In genomic region chr2:28752388-28752787, GRCm38 (mm10) we compare ENCODE assay signal across 14 mouse cellular contexts. TPM values are rescaled to one million over a fixed set of nuclear protein-coding genes. Genes with fewer than 3 reads are reported as not detected.
A peak's percentile ranks its signal among the peaks of the same experiment; 100 is the strongest.
DNase-seq lines count a peak whose midpoint lies in the region; ATAC-seq and TF ChIP-seq lines count a peak whose summit lies in the region.
"Had no signal": no experiment of that assay in that cellular context is flagged by ENCODE, and none has a peak within 500 bp of the region (broad histone marks: within the 10 kb centered on the region; RNA-seq: fewer than 3 reads in every experiment).

No protein-coding gene starts in this region.

- CTCF ChIA-PET in Patski (lab: Charles Lee) = no interaction called here

- no peak overlapping the region for H3K4me3 ChIP-seq in forebrain, embryonic 14.5 days (ENCODE audit: low read depth, low read length)
- H3K4me3 ChIP-seq in forebrain, embryonic 16.5 days (replicated peaks; ENCODE audit: low read length) = no peak overlapping the region
- no peak overlapping the region for H3K4me3 ChIP-seq in limb, embryonic 14.5 days (replicated peaks; ENCODE audit: low read length)

- ATAC-seq in forebrain, embryonic 14.5 days = no peak
- no peak for ATAC-seq in forebrain, embryonic 16.5 days
- ATAC-seq in Patski = no peak
- ATAC-seq in limb, embryonic 14.5 days (ENCODE audit: low FRiP score, low read depth) = peak; percentile 58; the same call in 1 of the 2 replicates
- no peak for ATAC-seq in erythroblast, adult 5-6 weeks (replicated peaks; ENCODE audit: low FRiP score, poor library complexity, severe bottlenecking)
- no peak for ATAC-seq in monocyte, adult 5-6 weeks (replicated peaks; ENCODE audit: insufficient number of reproducible peaks, low FRiP score, low TSS enrichment, poor library complexity, severe bottlenecking)

- POLR2A ChIA-PET in Patski (lab: Charles Lee) = no interaction called here

- in situ Hi-C loops in Patski (cut with MboI; ENCODE audit: low pct_unique_long_range_greater_than_20kb) = loop anchor here (5.0 kb wide), 1 partner anchor 295 kb away; no protein-coding TSS in a partner anchor

- H3K9ac ChIP-seq in forebrain, embryonic 14.5 days (ENCODE audit: low read length) = no peak overlapping the region
- H3K9ac ChIP-seq in forebrain, embryonic 16.5 days (replicated peaks; ENCODE audit: low read depth, low read length) = no peak overlapping the region
- H3K9ac ChIP-seq in limb, embryonic 14.5 days (ENCODE audit: low read depth, low read length, severe bottlenecking) = 0 out of 2 replicates have a peak overlapping the region, but pooled peaks have one; percentile 3
- H3K9ac ChIP-seq: liver, embryonic 13.5 days had no signal

- H3K36me3 ChIP-seq in forebrain, embryonic 14.5 days (ENCODE audit: control insufficient read depth, insufficient read depth, low read length) = no peaks in the 10 kb centered on the region
- no peaks in the 10 kb centered on the region for H3K36me3 ChIP-seq in forebrain, embryonic 16.5 days (ENCODE audit: control insufficient read depth, insufficient read depth)
- H3K36me3 ChIP-seq in limb, embryonic 14.5 days (ENCODE audit: control insufficient read depth, insufficient read depth, low read length) = no peaks in the 10 kb centered on the region
- H3K36me3 ChIP-seq: liver, embryonic 13.5 days had no signal

- intact Hi-C loops in left cerebral cortex, postnatal 4 days (cut with DNase I) = loop anchor here (10.0 kb wide), 1 partner anchor 162 kb away; the partner anchor contains the start of gene Barhl1

- peaks cover 61% of the 10 kb centered on the region for H3K27me3 ChIP-seq in forebrain, embryonic 14.5 days (replicated peaks; ENCODE audit: control insufficient read depth, insufficient read depth, low read length)
- H3K27me3 ChIP-seq in forebrain, embryonic 16.5 days (replicated peaks; ENCODE audit: control insufficient read depth, insufficient read depth, low read length) = peaks cover 55% of the 10 kb centered on the region
- H3K27me3 ChIP-seq in Patski = peaks cover 22% of the 10 kb centered on the region
- no peaks in the 10 kb centered on the region; the same call in 1 of the 2 replicates for H3K27me3 ChIP-seq in limb, embryonic 14.5 days (ENCODE audit: control insufficient read depth, insufficient read depth, low read length)

- DNase-seq in forebrain, embryonic 14.5 days (ENCODE audit: low spot score) = peak; percentile 61
- DNase-seq in left cerebral cortex, postnatal 4 days = peak; percentile 55
- no peak for DNase-seq in left cerebral cortex, adult 8-10 months (ENCODE audit: low spot score in 2 of 2)
- DNase-seq in Patski (ENCODE audit: low read depth, low spot score) = peak; percentile 6
- peak; percentile 12 for DNase-seq in limb, embryonic 14.5 days (ENCODE audit: low spot score)
- DNase-seq: adrenal gland, postnatal 25 days; cerebellum, adult 9-10 months; liver, embryonic 13.5 days had no signal

- H3K27ac ChIP-seq in forebrain, embryonic 14.5 days (ENCODE audit: low read depth, low read length) = no peak overlapping the region
- H3K27ac ChIP-seq in forebrain, embryonic 16.5 days (ENCODE audit: low read length) = no peak overlapping the region
- no peak overlapping the region for H3K27ac ChIP-seq in limb, embryonic 14.5 days (replicated peaks; ENCODE audit: low read depth, low read length)
- H3K27ac ChIP-seq: liver, embryonic 13.5 days had no signal

- no peaks in the 10 kb centered on the region for H3K9me3 ChIP-seq in forebrain, embryonic 14.5 days (replicated peaks; ENCODE audit: control insufficient read depth, low read length)
- H3K9me3 ChIP-seq in forebrain, embryonic 16.5 days (ENCODE audit: control insufficient read depth, low read length) = no peaks in the 10 kb centered on the region
- H3K9me3 ChIP-seq in limb, embryonic 14.5 days (ENCODE audit: control insufficient read depth, low read length) = no peaks in the 10 kb centered on the region
- H3K9me3 ChIP-seq: liver, embryonic 13.5 days had no signal

- TF ChIP-seq CTCF in Patski (IDR thresholded peaks at IDR 0.05) = no peak

- TF ChIP-seq POLR2A in limb, embryonic 14.5 days (IDR thresholded peaks at IDR 0.05; ENCODE audit: borderline replicate concordance, extremely low read depth, insufficient read depth, insufficient read length) = no peak

- peak overlapping the region; percentile 68; the same call in 1 of the 2 replicates for H3K4me2 ChIP-seq in forebrain, embryonic 14.5 days (ENCODE audit: low read length)
- H3K4me2 ChIP-seq in forebrain, embryonic 16.5 days (ENCODE audit: low read length) = no peak overlapping the region
- H3K4me2 ChIP-seq in limb, embryonic 14.5 days (replicated peaks; ENCODE audit: low read depth, low read length, severe bottlenecking) = no peak overlapping the region

- WGBS in forebrain, embryonic 14.5 days = 29% methylated on average over 8 of the region's 8 CpGs
- 35% methylated on average over 8 of the region's 8 CpGs for WGBS in forebrain, embryonic 16.5 days
- WGBS in limb, embryonic 14.5 days = 33% methylated on average over 8 of the region's 8 CpGs

- H3K4me1 ChIP-seq in forebrain, embryonic 14.5 days (ENCODE audit: control insufficient read depth, insufficient read depth, low read length) = peaks cover 10% of the 10 kb centered on the region
- H3K4me1 ChIP-seq in forebrain, embryonic 16.5 days (replicated peaks; ENCODE audit: control insufficient read depth, insufficient read depth, low read length) = peaks cover 21% of the 10 kb centered on the region
- H3K4me1 ChIP-seq in limb, embryonic 14.5 days (ENCODE audit: control insufficient read depth, insufficient read depth, low read length) = peaks cover 28% of the 10 kb centered on the region

RNA-seq across cellular contexts. Expression of gene Ak8, which starts 52.4 kb away (rescaled TPM):
- polyA plus RNA-seq in forebrain, embryonic 14.5 days (2014; fragmentation: Nextera tagmentation; extraction: Ambion mirVana) = 2.0 and 2.2 TPM in 2 replicates
- polyA plus RNA-seq in forebrain, embryonic 16.5 days (2015; fragmentation: Nextera tagmentation; extraction: Ambion mirVana) = 1.0 and 1.5 TPM in 2 replicates
- 1 to 10 TPM; 1.7 to 1.8 TPM for total RNA-seq in left cerebral cortex, postnatal 4 days (2021)
- 1 to 10 TPM; 1.7 to 2.6 (median 2.4) TPM for total RNA-seq in left cerebral cortex, adult 8-10 months (2022)
- polyA plus RNA-seq in Patski (2021) = 0.09 TPM
- polyA plus RNA-seq in limb, embryonic 14.5 days (2012; rRNA removed) = 0.22 and 0.49 TPM in 2 replicates
- polyA plus RNA-seq in limb, embryonic 14.5 days (2014; fragmentation: Nextera tagmentation; extraction: Ambion mirVana) = 0.37 and 0.58 TPM in 2 replicates
- total RNA-seq in erythroblast, adult 5-6 weeks (2015; ENCODE audit: low replicate concordance) = not detected in 2 replicates
- total RNA-seq in erythroblast, adult 5-6 weeks (2017; ENCODE audit: low replicate concordance) = not detected in 2 replicates
- total RNA-seq in monocyte, adult 5-6 weeks (2017) = 0.39 to 1.6 TPM in 2 of 3 replicates, not detected in the other
- total RNA-seq: adrenal gland, postnatal 25 days; gastrocnemius, adult 18-20 months; heart, postnatal 25 days had no signal

RNA-seq across cellular contexts. Expression of gene Spaca9, which starts 52.9 kb away (rescaled TPM):
- 1.8 and 2.8 TPM in 2 replicates for polyA plus RNA-seq in forebrain, embryonic 14.5 days (2014; fragmentation: Nextera tagmentation; extraction: Ambion mirVana)
- 1.4 and 2.1 TPM in 2 replicates for polyA plus RNA-seq in forebrain, embryonic 16.5 days (2015; fragmentation: Nextera tagmentation; extraction: Ambion mirVana)
- not detected for total RNA-seq in left cerebral cortex, postnatal 4 days (2021)
- total RNA-seq in left cerebral cortex, adult 8-10 months (2022) = 1 to 10 TPM in 2 of 4 experiments, under 1 TPM in 2; 0.55 to 2.1 (median 1.1) TPM
- 2.4 TPM for polyA plus RNA-seq in Patski (2021)
- 1.6 TPM in 2 replicates for polyA plus RNA-seq in limb, embryonic 14.5 days (2012; rRNA removed)
- polyA plus RNA-seq in limb, embryonic 14.5 days (2014; fragmentation: Nextera tagmentation; extraction: Ambion mirVana) = 1.4 and 2.1 TPM in 2 replicates
- total RNA-seq in erythroblast, adult 5-6 weeks (2015; ENCODE audit: low replicate concordance) = not detected in 2 replicates
- total RNA-seq in erythroblast, adult 5-6 weeks (2017; ENCODE audit: low replicate concordance) = 0.85 TPM in 1 of 2 replicates, not detected in the other
- total RNA-seq in monocyte, adult 5-6 weeks (2017) = 1.3 to 10.1 TPM (median 3.3 TPM) in 3 replicates
- total RNA-seq: adrenal gland, postnatal 25 days; gastrocnemius, adult 18-20 months; neutrophil, adult 5-6 weeks had no signal

Comparison
In these comparisons a context has a peak if more than half of its experiments do, and no peak if none do; other contexts are left out.
1. DNase-seq: peak in forebrain, embryonic 14.5 days (single experiment), left cerebral cortex, postnatal 4 days (single experiment), Patski (single experiment) and limb, embryonic 14.5 days (single experiment); none in left cerebral cortex, adult 8-10 months (0 of 2).